Mouse (Mus musculus) lung, adult 2 months (tissue): ENCODE measurements around the gene Hpcal4. TPM values are rescaled to one million over a fixed set of nuclear protein-coding genes. Genes with fewer than 3 reads are reported as not detected.
A peak's percentile ranks its signal among the peaks of the same experiment; 100 is the strongest.
"Not testable (repeated sequence)": the region's sequence is repeated elsewhere in the genome, so short reads cannot be mapped to it uniquely, and the experiment has no call there.

Experiments
- DNase-seq: peaks from one replicate; pipeline ENCODE4 v3.0.0; 2022
- H3K4me1 ChIP-seq: fragments of 200-500 bp; 2 replicates; pipeline ENCODE4 v1.6.1; 2011; ENCODE audit warnings: low read length; ENCODE audit not compliant: control insufficient read depth, insufficient read depth
- H3K4me3 ChIP-seq: fragments of 200-500 bp; replicated peaks from 2 replicates; pipeline ENCODE3; 2011; ENCODE audit warnings: low read depth, mild to moderate bottlenecking, control low read depth, low read length; ENCODE audit errors: extremely low read depth
- CTCF ChIP-seq: fragments of 200-500 bp; IDR thresholded peaks from 2 replicates; pipeline ENCODE4 v1.5.1; 2011; ENCODE audit warnings: mild to moderate bottlenecking, low read length, control low read depth; ENCODE audit not compliant: insufficient read depth
- POLR2A ChIP-seq: fragments of 200-500 bp; IDR thresholded peaks from 2 replicates; pipeline ENCODE4 v1.6.1; 2011; ENCODE audit warnings: low read depth, mild to moderate bottlenecking, control low read depth, low read length, borderline replicate concordance; ENCODE audit errors: extremely low read depth
- WGBS: fragments of 180-500 bp; shearing (Covaris S2); methylation state at CpG from one replicate; pipeline ENCODE4 v1.1.7; 2018; 5-methylcytosine and 5-hydroxymethylcytosine counted together
- polyA plus RNA-seq: library from polyadenylated mRNA; depleted of rRNA; stranded (reverse); fragments of >200 nt; gene quantifications from 2 replicates; pipeline ENCODE4 v1.2.3, GENCODE M21; 2012

Gene Hpcal4
- polyA plus RNA-seq, 1 experiment: 2.8 TPM

DNA sequence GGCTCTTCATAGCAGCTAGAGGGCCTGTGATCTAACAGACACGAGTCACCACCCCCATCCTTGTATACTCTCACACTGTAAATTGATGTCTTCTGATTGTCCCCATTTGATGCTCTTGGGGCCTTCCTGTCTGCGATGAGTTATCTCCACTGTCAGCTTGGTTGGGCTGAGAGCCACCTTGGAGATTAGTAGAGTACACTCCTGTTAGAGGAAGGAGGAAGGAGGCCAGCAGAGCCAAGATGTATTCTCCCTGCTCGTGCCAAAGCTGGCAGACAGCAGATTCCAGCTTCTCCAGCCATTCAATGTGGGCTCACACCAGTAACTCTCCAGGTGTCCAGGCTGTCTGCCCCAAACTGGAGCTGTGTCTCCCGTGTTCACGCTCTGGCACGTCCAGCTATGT is 22.5 kb upstream of the Hpcal4 start:
- WGBS: 69% methylated on average over 6 of the region's 6 CpGs
- TF ChIP-seq CTCF (no peak), POLR2A (no peak)
- Histone ChIP-seq H3K4me3 (no peak overlapping the region), H3K4me1 (no peaks in the 10 kb centered on the region; the same call in 1 of the 2 replicates)
- DNase-seq: no peak

DNA sequence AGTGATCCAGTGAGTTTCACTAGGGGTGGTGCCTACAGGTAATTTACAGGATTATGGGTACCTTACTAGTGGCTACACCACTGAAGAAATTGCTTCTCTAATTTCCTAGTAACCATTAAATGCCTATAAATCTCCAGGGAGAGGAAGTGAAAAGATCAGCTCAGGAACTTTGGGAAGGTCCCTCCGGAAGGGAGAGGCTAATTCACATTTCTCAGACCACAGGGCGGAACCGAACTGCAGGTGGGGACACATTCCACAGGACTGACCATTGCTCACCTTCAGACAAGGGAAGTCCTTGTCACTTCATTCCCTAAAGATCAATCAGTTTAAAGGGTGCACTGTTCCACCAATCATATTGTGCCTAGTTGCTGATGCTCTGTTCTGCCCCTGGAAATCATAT is 21.8 kb upstream of the Hpcal4 start:
- not testable (repeated sequence) for H3K4me1 ChIP-seq, DNase-seq, H3K4me3 ChIP-seq
- WGBS: 72% methylated on average over 3 of the region's 3 CpGs

DNA sequence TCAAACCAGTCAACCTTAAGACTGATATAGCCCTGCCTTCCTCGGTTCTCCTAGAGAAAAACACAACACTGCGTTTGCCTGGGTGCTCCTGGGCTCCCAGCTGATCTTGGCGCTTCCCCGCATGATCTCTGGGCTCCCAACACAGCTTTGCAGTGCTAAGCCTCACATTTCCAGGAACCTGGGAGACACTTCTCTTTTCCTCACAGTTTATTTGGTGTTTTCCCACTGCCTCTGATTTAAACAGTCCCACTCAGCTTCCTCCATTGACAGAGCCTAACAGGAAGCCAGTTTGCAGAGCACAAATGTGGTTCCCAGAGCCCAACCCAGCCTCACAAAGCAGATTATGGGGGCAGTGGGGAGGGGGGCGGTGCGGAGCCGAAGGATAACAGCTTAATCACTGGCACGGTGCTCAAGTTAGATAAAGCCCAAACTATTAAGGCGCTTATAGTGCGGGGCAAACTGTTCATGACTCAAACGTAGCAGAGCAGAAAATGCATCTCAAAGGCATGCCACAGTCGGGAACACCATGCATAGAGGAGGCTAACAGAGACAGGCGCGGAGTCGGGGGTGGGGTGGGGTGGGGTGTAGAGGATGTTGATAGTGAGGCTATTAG is 20.6 kb upstream of the Hpcal4 start:
- Histone ChIP-seq H3K4me1 (no peaks in the 10 kb centered on the region; the same call in 1 of the 2 replicates), H3K4me3 (no peak overlapping the region)
- TF ChIP-seq POLR2A: no peak
- TF ChIP-seq CTCF: no peak
- no peak for DNase-seq
- 12% methylated on average over 15 of the region's 15 CpGs for WGBS

DNA sequence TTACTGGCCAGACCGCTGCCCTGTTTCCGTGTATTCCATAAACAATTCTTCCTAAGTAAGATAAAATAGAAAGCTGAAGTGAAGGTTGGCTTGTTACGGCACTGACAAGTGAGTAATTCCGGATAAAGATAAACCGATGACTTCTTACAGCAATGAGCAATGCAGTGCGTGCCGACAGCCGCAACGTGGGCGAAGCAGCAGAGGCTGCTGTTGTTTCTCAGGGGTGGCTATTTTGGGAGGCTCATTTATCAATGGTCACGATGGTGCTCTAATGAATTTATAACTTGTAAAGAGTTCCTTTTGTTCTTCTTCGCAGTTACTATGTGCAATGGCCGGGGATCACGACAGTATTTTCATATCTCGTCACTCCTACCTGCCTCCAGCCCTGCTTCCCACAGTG is 18.9 kb upstream of the Hpcal4 start:
- 62% methylated on average over 15 of the region's 15 CpGs for WGBS
- TF ChIP-seq CTCF (no peak), POLR2A (no peak)
- DNase-seq: no peak
- Histone ChIP-seq H3K4me1 (no peaks in the 10 kb centered on the region; the same call in 1 of the 2 replicates), H3K4me3 (no peak overlapping the region)

DNA sequence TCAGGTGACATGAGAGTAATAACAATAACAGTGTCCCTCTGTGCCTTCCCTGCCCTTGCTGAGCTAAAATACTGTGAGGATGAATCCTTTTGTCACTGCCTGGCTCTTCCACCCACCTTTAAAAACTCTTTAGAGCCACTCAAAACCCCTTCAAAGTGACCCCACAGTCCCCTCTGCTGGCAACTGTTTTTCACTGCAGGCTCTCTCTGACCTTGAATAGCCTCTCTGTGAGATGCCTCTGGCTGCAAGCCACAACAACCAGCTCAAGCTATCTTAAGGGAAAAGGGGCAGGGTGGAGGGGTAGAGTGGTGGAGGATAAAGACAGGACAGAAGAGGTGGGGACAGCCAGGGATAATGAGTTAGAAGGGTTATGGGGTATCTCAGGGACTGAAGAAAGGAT is 11.2 kb upstream of the Hpcal4 start:
- DNase-seq: no peak
- Histone ChIP-seq H3K4me3 (no peak overlapping the region), H3K4me1 (no peaks in the 10 kb centered on the region)
- TF ChIP-seq CTCF (no peak), POLR2A (no peak)

DNA sequence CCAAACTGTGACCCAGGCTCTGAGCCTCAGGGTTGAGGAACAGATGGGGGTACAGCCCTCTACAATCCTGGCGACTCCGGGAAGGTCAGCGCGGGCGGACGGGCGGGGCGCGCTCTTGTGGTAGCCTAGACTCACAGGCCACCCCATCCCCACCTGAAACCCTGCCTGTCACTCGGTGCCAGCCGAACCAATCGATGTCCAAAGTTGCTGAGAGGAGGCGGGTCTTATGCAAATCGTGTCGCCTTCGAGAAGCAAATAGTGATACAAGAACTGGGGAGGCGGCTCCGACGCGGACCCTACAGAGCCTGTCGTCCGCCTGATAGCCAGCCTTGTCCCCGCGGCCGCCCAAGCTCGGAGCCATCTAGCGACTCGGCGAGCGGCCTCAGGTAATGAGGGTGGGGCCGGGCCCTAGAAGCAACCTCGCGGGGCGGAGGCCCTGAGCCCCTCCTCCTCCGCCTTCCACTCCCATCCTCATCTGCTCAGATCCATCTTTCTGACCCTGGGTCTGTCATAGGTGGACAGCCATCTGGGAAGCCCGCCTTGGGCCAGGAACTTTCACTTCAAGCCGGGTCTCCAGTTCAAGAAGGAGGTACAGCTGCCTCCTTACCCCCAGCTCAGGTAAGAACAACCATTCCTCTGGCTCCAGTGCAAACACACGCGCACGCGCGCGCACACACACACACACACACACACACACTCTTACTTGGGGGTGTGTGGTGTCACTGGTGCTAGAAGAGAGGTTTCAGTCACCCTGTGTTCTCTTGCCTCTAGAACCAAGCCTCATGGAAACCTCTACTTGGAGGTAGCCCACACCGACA is 421 bp downstream of the Hpcal4 start:
- Histone ChIP-seq H3K4me3 (peak overlapping the region; percentile 14), H3K4me1 (peaks cover 5% of the 10 kb centered on the region; the same call in 1 of the 2 replicates)
- WGBS: 9% methylated on average over 44 of the region's 44 CpGs
- peak; percentile 52 for DNase-seq
- no peak for TF ChIP-seq CTCF
- TF ChIP-seq POLR2A: no peak

DNA sequence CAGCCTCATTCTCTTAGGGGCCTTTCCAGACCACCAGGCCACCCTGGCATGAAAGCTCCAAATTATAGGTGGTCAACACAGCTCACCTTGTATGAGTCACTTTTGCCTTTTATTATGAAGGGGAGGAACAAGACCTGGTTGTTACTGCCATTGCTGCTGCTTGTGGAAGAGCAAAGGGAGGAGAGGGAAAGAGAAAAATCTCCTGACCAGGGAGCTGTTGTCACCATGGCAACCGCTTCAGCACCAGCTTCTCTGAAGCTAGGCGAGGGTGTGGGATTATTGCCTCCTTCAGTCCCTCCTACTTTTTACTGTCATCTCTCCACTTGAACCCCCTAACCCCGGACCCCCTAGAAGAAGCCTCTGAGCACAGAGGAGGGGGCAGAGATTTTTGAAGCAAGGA is 1.8 kb downstream of the Hpcal4 start:
- TF ChIP-seq CTCF (no peak), POLR2A (no peak)

DNA sequence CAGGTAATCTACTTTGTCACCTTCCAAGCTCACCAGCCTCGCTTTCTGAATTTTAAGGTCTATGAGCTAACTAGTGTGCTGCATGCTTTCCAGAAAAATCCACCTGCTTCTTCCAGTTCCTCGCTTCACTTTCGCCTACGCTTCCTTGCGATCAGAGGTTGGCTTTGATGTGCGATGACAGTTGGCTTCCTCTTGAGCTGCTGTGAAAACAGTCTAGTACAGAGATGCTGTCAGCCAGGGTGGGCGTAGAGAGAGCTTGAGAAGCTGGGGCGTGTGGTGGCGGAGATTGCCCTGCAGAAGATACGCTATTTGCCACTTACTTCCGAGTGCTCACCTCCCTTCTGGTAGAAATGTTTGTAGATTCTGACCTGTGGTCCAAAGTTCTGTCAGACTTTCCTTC is 9.3 kb downstream of the Hpcal4 start:
- no peak for TF ChIP-seq POLR2A
- no peak for TF ChIP-seq CTCF
- 72% methylated on average over 11 of the region's 11 CpGs for whole genome bisulfite sequencing
- no peak overlapping the region for H3K4me3 ChIP-seq
- DNase-seq: no peak
- no peaks in the 10 kb centered on the region for H3K4me1 ChIP-seq

More for the DNA sequence above, 1.8 kb downstream of the Hpcal4 start:
- H3K4me3 ChIP-seq: no peak overlapping the region
- DNase-seq: no peak
- 41% methylated on average over 3 of the region's 3 CpGs for WGBS
- H3K4me1 ChIP-seq: peaks cover 5% of the 10 kb centered on the region; the same call in 1 of the 2 replicates

DNA sequence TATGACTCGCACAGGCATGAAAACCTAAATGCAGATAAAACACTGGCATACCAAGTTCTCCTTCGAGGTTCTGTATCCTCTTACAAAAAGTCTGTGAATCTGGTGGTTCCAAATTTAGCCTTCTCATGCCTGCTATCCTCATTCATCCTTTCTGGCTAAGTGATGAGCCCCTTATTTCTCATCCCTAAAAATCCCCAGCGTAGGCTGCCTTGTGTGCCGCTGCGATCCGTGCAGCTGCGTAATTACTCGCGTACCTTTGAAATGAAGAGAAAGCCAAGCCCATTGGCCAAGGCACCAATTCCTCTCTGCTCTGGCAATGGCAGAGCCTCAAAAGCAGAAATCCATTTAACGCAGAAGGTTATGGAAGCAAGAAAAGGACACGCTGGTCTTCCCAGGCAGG is 10.8 kb downstream of the Hpcal4 start:
- WGBS: 82% methylated on average over 11 of the region's 11 CpGs
- Histone ChIP-seq H3K4me1 (no peaks in the 10 kb centered on the region), H3K4me3 (no peak overlapping the region)
- no peak for DNase-seq
- no peak for TF ChIP-seq POLR2A
- TF ChIP-seq CTCF: no peak

DNA sequence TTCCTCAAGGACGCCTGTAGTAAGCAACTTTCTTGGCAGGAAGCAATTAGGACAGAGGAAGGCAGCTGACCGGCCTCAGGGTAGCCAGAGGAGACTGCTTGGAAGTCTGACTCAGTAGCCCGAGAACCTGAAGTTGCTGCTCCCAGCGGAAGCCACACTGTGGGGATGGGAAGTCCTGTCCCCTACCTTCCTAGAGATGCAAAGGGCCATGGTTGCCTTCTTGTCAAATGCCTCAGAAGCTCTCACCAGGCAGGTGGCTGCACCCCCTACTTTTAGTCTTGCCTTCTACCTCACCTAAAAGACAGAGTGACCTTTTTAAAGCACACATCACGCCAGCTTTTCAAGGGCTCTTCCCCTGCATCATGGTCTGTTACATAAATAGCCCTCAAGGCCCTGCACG is 13.7 kb downstream of the Hpcal4 start:
- no peak for DNase-seq
- TF ChIP-seq POLR2A (no peak), CTCF (no peak)
- 41% methylated on average over 6 of the region's 6 CpGs for WGBS
- H3K4me3 ChIP-seq: no peak overlapping the region
- peaks cover 5% of the 10 kb centered on the region; the same call in 1 of the 2 replicates for H3K4me1 ChIP-seq
